Mouse (Mus musculus): Measurements from ENCODE around the gene Vps37c.

DNA sequence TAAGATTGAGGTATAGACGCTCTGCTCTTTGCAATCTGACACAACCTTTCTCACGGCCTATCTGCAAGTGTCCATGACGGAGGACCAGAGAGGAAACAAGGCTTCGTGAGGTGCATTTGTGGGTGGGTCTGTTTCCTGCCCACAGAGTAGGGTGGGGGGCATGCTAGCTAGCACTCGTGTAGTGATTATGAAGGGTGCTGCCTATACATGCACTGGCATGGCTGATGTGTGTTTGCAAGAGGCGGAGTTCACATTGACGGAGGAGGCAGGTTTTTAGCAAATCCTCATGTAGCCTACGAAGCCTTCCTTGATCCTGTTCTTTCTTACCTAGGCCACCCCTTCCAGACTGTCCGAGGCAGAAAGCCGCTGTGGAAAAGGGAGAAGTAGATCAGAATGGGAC lies 41.4 kb downstream of the Vps37c start:
- TF ChIP-seq CTCF (IDR thresholded peaks at IDR 0.05; ENCODE audit: control insufficient read depth, insufficient read depth, low read length) (no peak), POLR2A (IDR thresholded peaks at IDR 0.05; ENCODE audit: borderline replicate concordance, control insufficient read depth, low read depth, low read length) (no peak)

Data from bone marrow, adult 2 months (tissue).